Mouse (Mus musculus) adrenal gland, postnatal 14 days (tissue): Measurements from ENCODE around the gene Map2k5. TPM values are rescaled to one million over a fixed set of nuclear protein-coding genes. Genes with fewer than 3 reads are reported as not detected.

ENCODE experiments used
- DNase-seq: peaks from one replicate; pipeline ENCODE4 v3.0.0; 2021; ENCODE audit warnings: mixed read lengths
- total RNA-seq: library from RNA; stranded (reverse); gene quantifications from 2 replicates; pipeline ENCODE4 v1.2.3, GENCODE M21; 2021

Map2k5 gene
- total RNA-seq, 1 experiment from 2014 or later, result 30.4 TPM

DNA sequence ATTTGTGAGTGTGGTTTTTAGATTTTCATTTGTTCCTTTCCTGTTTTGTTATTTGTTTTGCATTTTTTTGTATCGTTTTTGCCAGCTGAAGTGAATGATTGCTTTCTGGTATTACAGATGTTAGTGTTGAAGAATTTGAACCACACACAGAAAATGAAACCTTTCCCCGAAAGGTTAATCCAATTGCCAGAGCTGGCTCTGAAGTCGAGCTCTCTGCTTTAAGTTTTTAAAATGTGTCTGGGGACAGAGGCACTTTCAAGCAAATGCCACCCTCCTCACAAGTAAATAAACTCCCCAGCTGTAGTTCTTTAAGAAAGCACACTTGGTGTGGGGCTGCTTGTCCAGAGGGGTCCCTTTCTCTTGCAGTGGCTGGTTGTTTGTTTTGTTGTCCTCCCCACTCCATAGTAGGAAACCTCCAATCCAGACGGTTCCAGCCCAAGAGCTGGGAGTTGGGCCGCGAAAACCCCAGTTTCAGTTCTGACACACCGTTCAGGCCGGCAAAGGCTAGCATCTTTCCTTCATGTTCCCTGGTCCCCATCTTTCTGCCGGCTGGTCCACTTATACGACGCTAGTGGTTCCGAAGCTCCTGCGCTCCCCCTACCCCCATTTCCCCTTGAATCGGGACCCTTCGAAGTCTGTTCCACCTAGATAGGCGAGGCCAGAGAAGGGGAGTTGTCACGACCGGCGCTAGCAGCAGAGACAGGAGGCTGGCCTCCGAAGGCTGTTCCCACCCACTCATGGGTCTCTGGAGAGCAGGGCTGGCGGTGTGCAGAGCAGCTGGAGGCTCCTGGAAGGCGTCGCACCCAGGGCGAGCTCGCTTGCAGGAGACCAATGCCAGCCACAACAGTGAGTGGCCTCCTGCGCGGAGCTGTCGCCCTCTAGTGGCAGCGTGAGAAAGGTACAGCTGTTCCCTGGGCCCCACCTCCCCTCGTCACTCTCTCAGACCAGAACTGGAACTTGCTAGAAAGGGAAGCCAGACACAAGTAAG is 254.0 kb downstream of the Map2k5 start:
- DNase-seq, result peak; percentile 95

DNA sequence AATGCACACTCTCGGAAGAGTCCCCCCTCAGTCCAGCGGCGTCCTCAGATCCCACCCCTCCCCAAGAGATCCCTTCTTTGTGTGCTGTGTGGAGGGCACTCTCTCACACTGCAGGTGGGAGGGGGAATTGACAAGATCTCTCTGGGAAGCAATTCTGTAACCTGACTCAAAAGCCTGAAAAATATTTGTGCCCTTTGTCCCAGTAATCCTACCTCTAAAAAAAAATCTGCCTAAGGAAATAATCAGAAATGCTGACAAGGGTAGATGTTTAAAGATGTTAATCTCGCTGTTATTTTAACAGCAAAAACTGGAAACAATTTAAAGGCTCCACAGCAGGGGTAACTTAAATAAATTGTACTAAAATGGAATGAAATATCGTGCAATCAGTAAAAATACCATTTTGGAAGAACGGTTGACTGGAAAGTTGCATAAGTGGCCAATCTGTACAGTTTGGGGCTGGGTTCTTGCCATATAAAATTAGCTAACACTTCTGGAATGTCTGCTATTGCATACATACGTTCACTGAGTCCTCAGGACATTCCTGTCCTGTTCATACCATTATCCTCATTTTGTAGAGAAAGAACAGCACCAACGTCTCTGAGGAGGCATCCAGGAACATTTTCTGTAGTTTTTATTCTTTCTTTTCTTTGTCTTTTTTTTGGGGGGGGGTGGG is 255.4 kb downstream of the Map2k5 start:
- DNase-seq, result no peak

DNA sequence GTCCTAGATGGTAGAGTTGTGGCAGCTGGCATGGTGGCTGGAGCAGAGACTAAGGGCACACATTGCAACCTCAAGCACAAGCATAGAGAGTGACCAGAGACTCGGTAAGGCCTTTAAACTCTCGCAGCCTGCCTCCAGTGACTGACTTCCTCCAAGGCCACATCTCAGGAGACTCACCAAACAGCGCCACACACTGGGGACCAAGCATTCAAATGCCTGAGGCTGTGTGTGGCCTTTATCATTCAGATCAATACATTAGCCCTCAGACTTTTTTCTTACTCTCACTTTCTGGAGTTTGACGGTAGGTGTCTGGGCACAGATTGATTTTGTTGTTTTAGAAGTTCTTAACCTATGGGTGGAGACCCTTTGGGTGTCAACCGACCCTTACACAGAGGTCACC is 259.3 kb downstream of the Map2k5 start:
- DNase-seq, result no peak

Other genes with a start within 250 kb of the Map2k5 start
- not detected in 2 replicates for gene Skor1, start 228.9 kb downstream of the Map2k5 start, total RNA-seq
- gene 2300009A05Rik, start 21.3 kb upstream of the Map2k5 start, total RNA-seq, result 54.6 and 59.7 TPM in 2 replicates
- gene Iqch, start 224.6 kb upstream of the Map2k5 start, total RNA-seq, result 0.30 and 0.44 TPM in 2 replicates
- gene Aagab, start 224.8 kb upstream of the Map2k5 start, total RNA-seq, result 20.7 and 20.8 TPM in 2 replicates